Mouse (Mus musculus) olfactory bulb, adult 2 months (tissue): Measurements from ENCODE around the gene Snx10.

Experiments used
- CTCF ChIP-seq: fragments of 200-500 bp; IDR thresholded peaks from 2 replicates; pipeline ENCODE4 v1.5.1; 2012; ENCODE audit warnings: low read depth, mild to moderate bottlenecking, low read length, moderate library complexity; ENCODE audit not compliant: insufficient read depth
- POLR2A ChIP-seq: fragments of 200-500 bp; IDR thresholded peaks from 2 replicates; pipeline ENCODE4 v1.6.1; 2012; ENCODE audit warnings: mild to moderate bottlenecking, low read depth, low read length, moderate library complexity; ENCODE audit not compliant: insufficient read depth

- TF ChIP-seq POLR2A (no peak), CTCF (no peak)
These were observed 50.4 kb downstream of the Snx10 start for GRCm38 (mm10) chr6:51574132-51574531.
